Mouse (Mus musculus): ENCODE measurements around the gene Atp5h. TPM values are rescaled to one million over a fixed set of nuclear protein-coding genes. Genes with fewer than 3 reads are reported as not detected.
"Not testable (repeated sequence)": the region's sequence is repeated elsewhere in the genome, so short reads cannot be mapped to it uniquely, and the experiment has no call there.

Gene Atp5h
- polyA plus RNA-seq, 1 experiment from 2014 or later = 814 TPM

DNA sequence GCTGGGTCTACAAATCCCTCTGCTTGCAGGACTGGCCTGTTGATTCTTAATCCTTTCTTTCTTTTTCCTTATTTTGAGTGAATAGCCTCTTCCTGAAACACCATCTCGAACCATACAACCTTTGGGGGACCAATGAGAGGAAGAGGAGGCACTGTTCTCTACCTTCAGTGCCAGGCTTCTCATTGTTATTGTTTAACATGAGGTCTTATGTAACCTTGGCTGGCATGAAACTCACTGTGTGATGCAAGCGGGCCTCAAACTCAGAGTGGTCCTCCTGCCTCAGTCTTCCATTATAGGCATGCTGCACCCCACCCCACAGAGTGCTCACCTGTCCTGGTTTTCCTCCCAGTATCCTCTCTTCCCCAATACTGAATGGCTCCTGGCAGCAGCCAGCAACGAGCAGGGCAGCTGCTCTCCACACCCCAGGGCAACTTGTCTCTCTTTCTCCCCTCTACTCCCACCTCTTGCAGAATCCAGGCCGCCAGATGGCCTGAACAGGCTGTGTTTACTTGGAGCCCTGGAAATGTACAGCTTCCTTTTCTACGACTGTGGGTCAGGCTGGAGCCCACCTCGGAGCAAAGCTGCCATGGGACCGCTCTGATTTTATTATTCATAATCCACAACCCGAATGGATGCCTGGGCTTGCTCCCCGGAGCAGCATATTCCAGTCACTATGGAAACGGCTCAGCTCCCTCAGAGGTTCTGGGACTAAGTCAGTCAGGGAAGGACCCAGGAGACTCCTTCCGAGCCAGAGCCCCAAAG lies 19.0 kb downstream of the Atp5h start:
- peaks cover 1% of the 10 kb centered on the region; the same call in 1 of the 2 replicates for H3K4me1 ChIP-seq (replicated peaks; ENCODE audit: control insufficient read depth, insufficient read depth, low read length)
- DNase-seq (ENCODE audit: low spot score) (no peak), ATAC-seq (replicated peaks; ENCODE audit: low FRiP score) (no peak)
- no peak overlapping the region; the same call in 1 of the 2 replicates for H3K9ac ChIP-seq (ENCODE audit: low read length)
- no peak overlapping the region for H3K4me2 ChIP-seq (ENCODE audit: low read depth, low read length, severe bottlenecking)
- no peak overlapping the region for H3K27ac ChIP-seq (ENCODE audit: low read depth, low read length)
- no peaks in the 10 kb centered on the region for H3K9me3 ChIP-seq (ENCODE audit: control insufficient read depth, low read length)
- WGBS = 58% methylated on average over 11 of the region's 11 CpGs
- no peak overlapping the region for H3K4me3 ChIP-seq (ENCODE audit: low read depth, low read length)
- no peaks in the 10 kb centered on the region for H3K27me3 ChIP-seq (ENCODE audit: control insufficient read depth, insufficient read depth, low read length)
- H3K36me3 ChIP-seq (ENCODE audit: control insufficient read depth, insufficient read depth, low read length) = no peaks in the 10 kb centered on the region; the same call in 1 of the 2 replicates

DNA sequence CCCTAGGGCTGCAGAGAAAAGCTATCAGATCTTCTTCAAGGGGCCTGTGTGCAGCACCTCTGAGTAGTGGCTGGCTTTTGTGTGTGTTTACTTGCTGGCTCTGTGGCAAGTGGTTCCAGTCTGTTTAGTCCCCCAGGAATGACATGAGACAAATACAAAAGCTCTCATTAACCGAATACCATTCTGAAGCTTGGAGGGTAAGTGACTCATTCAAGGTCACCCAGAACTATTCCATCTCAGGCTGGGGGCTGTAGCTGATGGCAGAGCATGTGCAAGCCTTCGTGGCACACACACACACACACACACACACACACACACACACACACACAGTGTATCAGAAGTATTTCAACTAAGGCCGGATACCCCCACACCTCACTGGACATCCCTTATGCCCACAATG lies 19.6 kb downstream of the Atp5h start:
- H3K9ac ChIP-seq (ENCODE audit: low read length) = no peak overlapping the region
- WGBS = 71% methylated on average over 3 of the region's 3 CpGs
- H3K4me2 ChIP-seq (ENCODE audit: low read depth, low read length, severe bottlenecking) = no peak overlapping the region
- ATAC-seq (replicated peaks; ENCODE audit: low FRiP score) = no peak
- no peaks in the 10 kb centered on the region for H3K27me3 ChIP-seq (ENCODE audit: control insufficient read depth, insufficient read depth, low read length)
- H3K27ac ChIP-seq (ENCODE audit: low read depth, low read length) = no peak overlapping the region
- no peaks in the 10 kb centered on the region for H3K9me3 ChIP-seq (ENCODE audit: control insufficient read depth, low read length)
- no peak for DNase-seq (ENCODE audit: low spot score)
- no peaks in the 10 kb centered on the region; the same call in 1 of the 2 replicates for H3K36me3 ChIP-seq (ENCODE audit: control insufficient read depth, insufficient read depth, low read length)
- no peak overlapping the region for H3K4me3 ChIP-seq (ENCODE audit: low read depth, low read length)
- H3K4me1 ChIP-seq (replicated peaks; ENCODE audit: control insufficient read depth, insufficient read depth, low read length) = peaks cover 1% of the 10 kb centered on the region; the same call in 1 of the 2 replicates

DNA sequence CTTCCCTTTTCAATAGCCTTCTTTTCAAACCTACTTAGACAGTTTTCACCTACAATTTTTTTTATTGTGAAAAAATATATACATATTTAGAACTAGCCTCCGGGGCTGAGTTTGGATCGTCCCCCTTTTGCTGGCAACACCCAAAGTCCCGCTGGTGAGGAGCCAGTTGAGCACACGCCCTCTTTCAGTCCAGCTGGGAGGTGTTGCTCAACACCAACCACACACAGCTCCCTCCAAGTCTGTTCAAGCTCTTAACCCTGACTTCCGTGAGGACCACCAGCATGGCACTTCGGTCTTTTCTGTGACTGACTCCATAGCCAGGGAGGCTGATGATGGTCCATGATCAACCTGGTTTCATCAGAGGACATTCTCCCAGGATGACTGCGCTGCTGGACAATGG lies 21.7 kb downstream of the Atp5h start:
- no peak for DNase-seq (ENCODE audit: low spot score)
- Histone ChIP-seq H3K27ac (ENCODE audit: low read depth, low read length) (no peak overlapping the region), H3K9me3 (ENCODE audit: control insufficient read depth, low read length) (no peaks in the 10 kb centered on the region), H3K4me2 (ENCODE audit: low read depth, low read length, severe bottlenecking) (no peak overlapping the region), H3K27me3 (ENCODE audit: control insufficient read depth, insufficient read depth, low read length) (no peaks in the 10 kb centered on the region), H3K36me3 (ENCODE audit: control insufficient read depth, insufficient read depth, low read length) (peaks cover 4% of the 10 kb centered on the region), H3K9ac (ENCODE audit: low read length) (no peak overlapping the region), H3K4me3 (ENCODE audit: low read depth, low read length) (no peak overlapping the region), H3K4me1 (replicated peaks; ENCODE audit: control insufficient read depth, insufficient read depth, low read length) (no peaks in the 10 kb centered on the region; the same call in 1 of the 2 replicates)
- ATAC-seq (replicated peaks; ENCODE audit: low FRiP score) = no peak
- 86% methylated on average over 7 of the region's 7 CpGs for WGBS

DNA sequence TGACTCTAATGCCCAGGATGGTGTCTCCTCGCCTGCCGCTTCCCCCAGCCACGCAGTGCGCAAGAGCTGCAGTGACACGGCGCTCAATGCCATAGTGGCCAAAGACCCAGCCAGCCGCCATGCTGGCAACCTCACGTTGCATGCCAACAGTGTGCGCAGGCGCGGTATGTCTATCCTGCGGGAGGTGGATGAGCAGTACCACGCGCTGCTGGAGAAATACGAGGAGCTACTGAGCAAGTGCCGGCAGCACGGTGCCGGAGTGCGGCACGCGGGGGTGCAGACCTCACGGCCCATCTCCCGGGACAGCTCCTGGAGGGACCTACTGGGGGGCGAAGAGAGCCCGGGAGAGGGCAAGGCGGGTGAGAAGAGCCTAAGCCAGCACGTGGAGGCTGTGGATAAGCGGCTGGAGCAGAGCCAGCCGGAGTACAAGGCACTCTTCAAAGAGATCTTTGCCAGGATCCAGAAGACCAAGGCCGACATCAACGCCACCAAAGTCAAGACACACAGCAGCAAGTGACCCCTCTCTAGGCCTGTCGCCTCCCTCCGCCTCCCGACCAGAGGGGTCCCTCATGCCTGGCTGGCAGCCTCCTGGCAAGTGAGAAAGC lies 25.9 kb downstream of the Atp5h start:
- no peak overlapping the region for H3K4me3 ChIP-seq (ENCODE audit: low read depth, low read length)
- H3K36me3 ChIP-seq (ENCODE audit: control insufficient read depth, insufficient read depth, low read length) = peaks cover 12% of the 10 kb centered on the region
- no peaks in the 10 kb centered on the region for H3K27me3 ChIP-seq (ENCODE audit: control insufficient read depth, insufficient read depth, low read length)
- 79% methylated on average over 34 of the region's 34 CpGs for WGBS
- H3K4me2 ChIP-seq (ENCODE audit: low read depth, low read length, severe bottlenecking) = no peak overlapping the region
- H3K27ac ChIP-seq (ENCODE audit: low read depth, low read length) = no peak overlapping the region
- no peaks in the 10 kb centered on the region for H3K4me1 ChIP-seq (replicated peaks; ENCODE audit: control insufficient read depth, insufficient read depth, low read length)
- ATAC-seq (replicated peaks; ENCODE audit: low FRiP score) (no peak), DNase-seq (ENCODE audit: low spot score) (no peak)
- H3K9ac ChIP-seq (ENCODE audit: low read length) = no peak overlapping the region
- no peaks in the 10 kb centered on the region for H3K9me3 ChIP-seq (ENCODE audit: control insufficient read depth, low read length)

DNA sequence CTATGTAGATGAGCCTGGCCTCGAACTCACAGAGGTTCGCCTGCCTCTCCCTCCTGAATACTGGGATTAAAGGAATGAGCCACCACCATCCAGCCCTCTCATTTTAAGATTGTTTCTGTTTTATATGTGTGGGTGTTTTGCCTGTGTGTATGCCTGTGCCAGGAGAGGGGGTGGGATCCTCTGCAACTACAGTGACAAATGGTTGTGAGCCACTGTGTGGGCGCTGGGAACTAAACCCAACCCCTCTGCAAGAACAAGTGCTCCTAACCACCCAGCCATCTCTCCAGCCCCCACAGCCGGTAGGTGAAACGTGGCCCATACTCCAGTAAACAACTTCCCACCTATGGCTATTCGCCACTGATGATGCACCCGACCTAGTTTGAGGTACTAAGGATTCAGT lies 28.4 kb downstream of the Atp5h start:
- no peak overlapping the region for H3K27ac ChIP-seq (ENCODE audit: low read depth, low read length)
- WGBS = 94% methylated on average over 7 of the region's 7 CpGs

DNA sequence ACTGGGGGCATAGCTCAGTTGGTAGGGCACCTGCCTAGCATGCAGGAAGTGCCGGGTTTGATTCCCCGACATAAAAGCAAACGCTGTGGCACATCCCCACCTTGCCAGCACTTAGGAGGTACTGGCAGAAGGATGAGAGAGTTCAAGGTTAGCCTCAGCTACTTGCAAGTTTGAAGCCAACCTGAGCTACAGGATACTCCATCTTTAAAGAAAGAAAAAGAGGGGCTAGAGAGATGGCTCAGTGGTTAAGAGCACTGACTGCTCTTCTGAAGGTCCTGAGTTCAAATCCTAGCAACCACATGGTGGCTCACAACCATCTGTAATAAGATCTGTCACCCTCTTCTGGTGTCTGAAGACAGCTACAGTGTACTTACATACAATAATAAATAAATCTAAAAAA lies 32.9 kb downstream of the Atp5h start:
- not testable (repeated sequence) for ATAC-seq (replicated peaks; ENCODE audit: low FRiP score); DNase-seq (ENCODE audit: low spot score); H3K27ac ChIP-seq (ENCODE audit: low read depth, low read length); H3K4me2 ChIP-seq (ENCODE audit: low read depth, low read length, severe bottlenecking); H3K4me3 ChIP-seq (ENCODE audit: low read depth, low read length); H3K27me3 ChIP-seq (ENCODE audit: control insufficient read depth, insufficient read depth, low read length); H3K9ac ChIP-seq (ENCODE audit: low read length); H3K36me3 ChIP-seq (ENCODE audit: control insufficient read depth, insufficient read depth, low read length); H3K9me3 ChIP-seq (ENCODE audit: control insufficient read depth, low read length)
- peaks cover 21% of the 10 kb centered on the region for H3K4me1 ChIP-seq (replicated peaks; ENCODE audit: control insufficient read depth, insufficient read depth, low read length)
- 97% methylated on average over 3 of the region's 3 CpGs for WGBS

More for the DNA sequence above, 28.4 kb downstream of the Atp5h start:
- Histone ChIP-seq H3K9ac (ENCODE audit: low read length) (no peak overlapping the region), H3K27me3 (ENCODE audit: control insufficient read depth, insufficient read depth, low read length) (no peaks in the 10 kb centered on the region), H3K4me1 (replicated peaks; ENCODE audit: control insufficient read depth, insufficient read depth, low read length) (no peaks in the 10 kb centered on the region), H3K4me2 (ENCODE audit: low read depth, low read length, severe bottlenecking) (no peak overlapping the region), H3K4me3 (ENCODE audit: low read depth, low read length) (no peak overlapping the region), H3K36me3 (ENCODE audit: control insufficient read depth, insufficient read depth, low read length) (peaks cover 12% of the 10 kb centered on the region), H3K9me3 (ENCODE audit: control insufficient read depth, low read length) (no peaks in the 10 kb centered on the region)
- no peak for DNase-seq (ENCODE audit: low spot score)
- ATAC-seq (replicated peaks; ENCODE audit: low FRiP score) = no peak

DNA sequence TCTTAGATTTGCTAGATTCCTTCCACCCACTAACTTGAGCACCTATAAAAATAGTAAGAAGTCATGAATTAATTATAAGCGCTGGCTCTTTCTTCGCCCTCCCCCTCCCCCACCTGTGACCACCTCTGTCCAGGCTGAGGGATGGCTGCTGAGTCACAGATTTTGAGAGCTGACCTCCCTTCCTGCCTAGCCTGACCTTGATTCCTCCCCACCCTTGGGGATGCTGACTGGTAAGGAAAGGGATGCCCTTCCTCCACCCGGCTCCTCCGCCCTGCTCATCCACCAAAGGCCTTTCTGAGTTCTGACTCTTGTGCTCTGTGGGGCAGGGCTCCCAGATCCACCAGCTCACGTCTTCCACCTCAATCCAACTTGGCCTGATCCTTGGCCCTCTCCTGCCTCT lies 35.2 kb downstream of the Atp5h start:
- H3K9ac ChIP-seq (ENCODE audit: low read length) = peak overlapping the region; percentile 23
- H3K4me3 ChIP-seq (ENCODE audit: low read depth, low read length) = no peak overlapping the region
- no peak overlapping the region for H3K27ac ChIP-seq (ENCODE audit: low read depth, low read length)
- H3K4me2 ChIP-seq (ENCODE audit: low read depth, low read length, severe bottlenecking) = 0 out of 2 replicates have a peak overlapping the region, but pooled peaks have one; percentile 11
- WGBS = 76% methylated on average over 5 of the region's 5 CpGs
- ATAC-seq (replicated peaks; ENCODE audit: low FRiP score) = no peak
- no peaks in the 10 kb centered on the region; the same call in 1 of the 2 replicates for H3K36me3 ChIP-seq (ENCODE audit: control insufficient read depth, insufficient read depth, low read length)
- peaks cover 21% of the 10 kb centered on the region for H3K4me1 ChIP-seq (replicated peaks; ENCODE audit: control insufficient read depth, insufficient read depth, low read length)
- no peaks in the 10 kb centered on the region for H3K9me3 ChIP-seq (ENCODE audit: control insufficient read depth, low read length)
- H3K27me3 ChIP-seq (ENCODE audit: control insufficient read depth, insufficient read depth, low read length) = no peaks in the 10 kb centered on the region
- DNase-seq (ENCODE audit: low spot score) = no peak

DNA sequence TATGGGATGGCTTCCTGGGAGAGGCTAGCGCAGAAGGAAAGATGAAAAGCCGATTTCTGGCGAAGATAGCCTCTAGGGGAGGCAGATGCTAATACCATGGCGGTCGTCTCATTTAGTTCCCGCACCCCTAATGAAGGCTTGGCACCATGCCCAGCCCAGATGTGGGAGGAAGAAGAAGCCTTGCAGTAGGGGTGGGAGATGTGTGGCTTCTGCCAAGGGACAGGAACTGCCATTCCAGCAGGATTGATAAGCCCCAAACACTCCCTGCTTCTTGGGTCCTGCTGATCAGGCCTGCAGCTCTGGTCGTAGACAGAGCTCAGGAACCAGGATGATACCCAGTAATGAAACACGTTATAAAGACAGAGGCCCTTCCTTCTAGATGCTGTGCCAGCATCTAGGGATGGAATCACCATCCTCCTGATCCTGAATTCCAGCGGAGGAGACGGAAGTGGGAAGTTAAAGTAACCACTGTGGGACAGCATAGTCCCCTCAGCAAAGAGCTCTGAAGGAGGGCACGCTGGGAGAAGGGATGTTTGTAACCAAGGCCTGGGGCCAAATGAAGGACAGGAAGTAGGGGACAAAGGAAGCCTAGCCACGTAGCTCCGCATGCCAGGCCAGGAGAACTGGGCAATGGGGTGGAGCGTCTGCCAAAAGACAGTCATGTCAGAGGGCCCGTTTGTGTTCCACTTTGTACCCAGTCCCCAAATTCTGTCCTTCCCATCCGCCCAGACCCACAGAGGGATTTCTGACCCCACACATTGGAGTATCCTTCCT lies 35.9 kb downstream of the Atp5h start:
- Histone ChIP-seq H3K27me3 (ENCODE audit: control insufficient read depth, insufficient read depth, low read length) (no peaks in the 10 kb centered on the region), H3K4me1 (replicated peaks; ENCODE audit: control insufficient read depth, insufficient read depth, low read length) (peaks cover 21% of the 10 kb centered on the region), H3K4me2 (ENCODE audit: low read depth, low read length, severe bottlenecking) (peak overlapping the region; percentile 88), H3K36me3 (ENCODE audit: control insufficient read depth, insufficient read depth, low read length) (no peaks in the 10 kb centered on the region; the same call in 1 of the 2 replicates), H3K9me3 (ENCODE audit: control insufficient read depth, low read length) (no peaks in the 10 kb centered on the region), H3K9ac (ENCODE audit: low read length) (peak overlapping the region; percentile 97), H3K4me3 (ENCODE audit: low read depth, low read length) (peak overlapping the region; percentile 86; the same call in 1 of the 2 replicates), H3K27ac (ENCODE audit: low read depth, low read length) (peak overlapping the region; percentile 37; the same call in 1 of the 2 replicates)
- 55% methylated on average over 16 of the region's 16 CpGs for WGBS
- no peak for ATAC-seq (replicated peaks; ENCODE audit: low FRiP score)
- DNase-seq (ENCODE audit: low spot score) = no peak

All from forebrain, embryonic 11.5 days (tissue).